Mouse (Mus musculus) gastrocnemius, adult 2 months (tissue): ENCODE data around the gene Wars2. TPM values are rescaled to one million over a fixed set of nuclear protein-coding genes. Genes with fewer than 3 reads are reported as not detected.

ENCODE experiments used
- DNase-seq: peaks from one replicate; pipeline ENCODE4 v3.0.0; 2022
- H3K27ac ChIP-seq: fragments of 200-600 bp; 2 replicates; pipeline ENCODE4 v1.8.1; 2022; ENCODE audit warnings: mild to moderate bottlenecking
- H3K4me3 ChIP-seq: fragments of 200-600 bp; 2 replicates; pipeline ENCODE4 v1.8.1; 2022; ENCODE audit warnings: mild to moderate bottlenecking, moderate library complexity
- CTCF ChIP-seq: fragments of 200-600 bp; IDR thresholded peaks from 2 replicates; pipeline ENCODE4 v1.8.1; 2022; ENCODE audit warnings: antibody characterized with exemption, mild to moderate bottlenecking, moderate library complexity
- intact Hi-C: fragments of 180-260 bp; cut with DNase I; formaldehyde crosslinking; loops from one replicate; pipeline ENCODE4 v1.15.1; 2025
- total RNA-seq, 2 experiments: library from RNA; stranded (reverse); gene quantifications; 2 replicates each; pipeline ENCODE4 v1.2.3; 2021

Wars2 gene
- total RNA-seq, 2 experiments from 2014 or later, result 5.3 to 7.8 TPM

DNA sequence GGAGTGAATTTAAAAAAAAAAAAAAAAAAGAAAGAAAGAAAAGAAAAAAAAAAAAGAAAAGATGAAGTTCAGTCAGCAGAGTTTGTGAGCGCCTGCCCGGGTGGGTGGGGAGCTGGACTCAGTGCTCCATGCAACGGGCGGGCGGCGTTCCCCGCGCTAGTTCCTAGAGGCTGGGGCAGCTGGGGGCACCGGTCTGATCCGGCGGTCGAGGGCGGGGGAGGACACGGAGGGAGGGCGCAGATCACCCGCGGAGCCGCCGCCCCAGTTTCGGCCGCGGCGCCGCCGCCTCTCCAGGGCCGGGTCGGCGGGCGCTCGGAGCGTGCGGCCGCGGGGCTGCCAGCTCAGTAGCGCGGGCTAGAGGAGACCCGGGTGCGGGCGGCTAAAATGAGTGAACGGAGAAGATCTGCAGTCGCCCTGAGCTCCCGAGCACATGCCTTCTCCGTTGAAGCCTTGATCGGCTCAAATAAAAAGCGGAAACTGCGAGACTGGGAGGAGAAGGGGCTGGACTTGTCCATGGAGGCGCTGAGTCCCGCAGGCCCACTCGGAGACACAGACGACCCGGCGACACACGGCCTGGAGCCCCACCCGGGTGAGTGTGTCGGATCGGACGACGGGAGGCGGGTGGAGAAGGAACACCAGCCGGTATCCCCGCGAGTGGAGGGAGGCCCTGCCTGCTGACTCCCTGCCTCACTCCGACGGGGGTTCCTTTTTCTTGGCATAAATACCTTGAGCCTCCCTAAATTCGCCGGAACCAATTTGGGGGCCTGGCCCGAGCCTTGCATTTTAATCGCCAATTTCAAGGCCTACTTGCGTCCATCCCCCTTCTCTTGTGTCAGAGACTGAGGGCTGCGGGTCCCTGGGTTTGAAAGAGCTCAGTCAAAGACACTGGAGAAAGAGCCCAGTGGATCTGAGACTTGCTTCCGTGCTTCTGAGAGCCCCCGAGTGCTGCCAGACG is 112.9 kb downstream of the Wars2 start:
- H3K27ac ChIP-seq, result peak overlapping the region; percentile 98
- intact Hi-C loops, result loop anchor here (2.0 to 10.0 kb wide), 4 partner anchors 43 to 609 kb away; no protein-coding TSS in a partner anchor
- no peak for TF ChIP-seq CTCF
- H3K4me3 ChIP-seq, result peak overlapping the region; percentile 93
- peak; percentile 91 for DNase-seq

DNA sequence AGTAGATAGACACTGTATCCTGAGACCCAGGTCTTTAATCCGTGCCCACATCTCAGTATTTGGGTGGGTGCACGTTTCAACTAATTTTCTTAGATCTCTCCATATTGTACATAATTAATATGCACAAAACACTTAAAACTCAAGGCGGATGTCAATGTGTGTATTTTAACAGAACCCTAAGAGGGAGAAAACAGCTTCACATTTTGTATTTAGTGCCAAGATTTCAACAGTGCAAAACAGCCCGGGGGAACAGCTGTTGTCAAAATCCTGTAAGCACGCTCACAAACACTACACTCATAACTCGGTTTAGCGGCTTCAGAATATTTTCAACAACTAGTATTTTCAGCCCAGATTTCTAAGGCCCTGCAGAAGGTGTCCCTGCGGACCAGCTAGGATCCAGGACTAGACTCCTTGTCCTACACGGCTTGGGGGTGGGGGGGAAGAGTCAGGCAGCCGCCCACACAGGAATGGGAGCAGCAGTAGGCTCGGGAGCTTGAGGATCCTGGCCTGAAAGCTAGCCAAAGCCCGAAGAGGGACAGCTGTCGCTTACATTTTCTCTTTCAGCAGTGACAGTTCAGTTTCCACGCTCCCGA is 113.8 kb downstream of the Wars2 start:
- no peak for TF ChIP-seq CTCF
- H3K4me3 ChIP-seq, result peak overlapping the region; percentile 93
- DNase-seq, result peak; percentile 84
- intact Hi-C loops, result loop anchor here (2.0 to 10.0 kb wide), 4 partner anchors 42 to 608 kb away; no protein-coding TSS in a partner anchor
- peak overlapping the region; percentile 98 for H3K27ac ChIP-seq

GRCm38 (mm10) chr3:99255411-99256365 is 114.8 kb downstream of the Wars2 start:
- DNase-seq, result no peak
- no peak for TF ChIP-seq CTCF
- peak overlapping the region; percentile 98 for H3K27ac ChIP-seq
- H3K4me3 ChIP-seq, result peak overlapping the region; percentile 93
- intact Hi-C loops, result loop anchor here (2.0 to 10.0 kb wide), 4 partner anchors 33 to 567 kb away; no protein-coding TSS in a partner anchor

GRCm38 (mm10) chr3:99256366-99256750 is 115.5 kb downstream of the Wars2 start:
- intact Hi-C loops, result loop anchor here (2.0 to 10.0 kb wide), 2 partner anchors 32 to 478 kb away; no protein-coding TSS in a partner anchor
- Histone ChIP-seq H3K27ac (peak overlapping the region; percentile 98), H3K4me3 (peak overlapping the region; percentile 93)
- no peak for DNase-seq
- no peak for TF ChIP-seq CTCF

DNA sequence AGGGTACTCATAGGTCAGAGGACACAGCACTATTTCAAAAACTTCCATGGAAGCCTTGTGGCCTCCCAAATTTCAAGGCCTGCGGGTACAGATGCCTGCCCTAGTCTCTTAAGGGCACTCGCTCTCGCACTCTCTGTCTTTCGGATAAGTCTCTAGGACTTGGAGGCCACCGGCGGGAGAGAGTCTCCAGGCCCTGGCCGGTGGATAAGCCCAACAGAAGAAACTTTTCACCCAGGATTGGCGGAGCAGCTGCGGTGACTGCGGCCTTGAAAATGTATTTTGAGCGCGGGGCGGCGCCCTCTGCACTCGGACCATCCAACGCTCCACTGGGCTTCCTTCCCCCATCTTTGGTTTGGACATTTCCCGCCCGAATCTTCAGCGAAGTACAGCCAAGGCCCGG is 115.9 kb downstream of the Wars2 start:
- H3K27ac ChIP-seq, result peak overlapping the region; percentile 98
- H3K4me3 ChIP-seq, result peak overlapping the region; percentile 93
- intact Hi-C loops, result loop anchor here (2.0 to 10.0 kb wide), 2 partner anchors 32 to 478 kb away; no protein-coding TSS in a partner anchor
- TF ChIP-seq CTCF, result peak; percentile 20; the same call in 1 of the 2 replicates
- peak; percentile 64 for DNase-seq

DNA sequence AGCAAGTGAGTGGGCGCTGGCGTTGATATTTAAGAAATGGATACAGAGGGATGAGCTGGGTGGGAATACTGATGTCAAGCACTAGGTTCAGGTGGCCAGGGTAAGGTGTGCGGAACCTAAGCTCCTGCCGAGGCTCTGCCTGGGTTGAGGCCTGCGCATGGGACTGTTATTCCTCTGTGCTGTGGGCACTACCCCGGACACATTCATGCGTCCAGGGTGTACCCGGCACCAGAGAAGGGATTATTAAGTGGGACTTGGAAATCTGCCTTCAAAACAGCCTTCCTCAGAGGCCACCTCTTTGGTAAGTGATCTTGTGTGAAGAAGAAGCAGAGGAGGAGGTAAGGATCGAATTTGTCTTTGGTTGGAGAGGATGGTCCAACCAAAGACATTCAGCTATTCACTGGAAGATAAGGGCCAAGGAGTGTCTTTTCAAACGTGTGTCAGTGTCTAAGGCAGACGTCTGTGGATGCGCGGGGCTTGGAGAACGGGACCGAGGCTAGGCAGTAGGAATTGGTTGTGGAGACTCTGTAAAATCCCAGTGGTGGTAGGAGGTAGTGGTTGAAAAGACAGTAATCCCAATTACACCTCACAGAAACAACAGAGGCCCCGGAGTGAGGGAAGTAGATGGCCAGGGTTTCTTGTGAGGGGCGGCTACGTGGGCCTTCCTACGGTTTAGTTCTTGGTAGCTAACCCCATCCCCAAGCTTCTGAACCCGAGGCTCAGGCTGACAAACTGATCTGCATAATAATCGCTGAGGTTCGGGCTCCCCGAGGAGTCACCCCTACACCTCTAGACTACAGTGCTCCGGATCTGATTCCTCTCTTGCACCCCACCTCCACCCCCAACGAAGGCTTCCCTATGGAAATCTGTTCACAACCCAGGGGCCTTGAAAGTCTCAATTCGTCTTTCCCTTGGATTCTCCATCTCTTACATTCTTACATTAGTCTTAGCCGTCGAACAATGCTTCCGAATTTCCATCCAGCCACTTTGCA is 117.0 kb downstream of the Wars2 start:
- Histone ChIP-seq H3K4me3 (peak overlapping the region; percentile 93), H3K27ac (peak overlapping the region; percentile 98)
- no peak for DNase-seq
- no peak for TF ChIP-seq CTCF
- intact Hi-C loops, result loop anchor here (2.0 to 10.0 kb wide), 2 partner anchors 31 to 477 kb away; no protein-coding TSS in a partner anchor

- TF ChIP-seq CTCF, result no peak
- Histone ChIP-seq H3K27ac (0 out of 2 replicates have a peak overlapping the region, but pooled peaks have one; percentile 24), H3K4me3 (peak overlapping the region; percentile 26; the same call in 1 of the 2 replicates)
- DNase-seq, result no peak
- intact Hi-C loops, result loop anchor here (10.0 kb wide), 1 partner anchor 475 kb away; no protein-coding TSS in a partner anchor
Measured at GRCm38 (mm10) chr3:99259741-99260270, 118.9 kb downstream of the Wars2 start.

DNA sequence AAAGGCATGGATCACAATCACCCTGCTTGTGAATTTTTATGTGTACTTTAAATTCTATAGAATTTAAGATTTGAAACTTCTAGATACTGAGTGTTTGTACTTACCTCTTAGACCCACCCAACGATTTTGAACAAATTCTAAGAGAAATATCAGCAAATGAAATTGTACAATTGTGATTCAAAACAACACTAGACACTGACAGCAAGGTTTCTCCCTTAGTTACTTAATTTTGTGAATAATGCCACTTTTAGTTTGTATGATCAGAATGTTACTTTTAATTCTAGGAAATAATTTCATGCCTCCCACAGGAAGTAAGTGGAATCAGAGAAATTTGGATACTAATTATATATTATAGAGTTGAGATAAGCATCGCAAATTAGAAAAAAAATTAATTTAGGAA is 119.5 kb downstream of the Wars2 start:
- intact Hi-C loops, result no loop called here
- TF ChIP-seq CTCF, result no peak

GRCm38 (mm10) chr3:99261371-99261791 is 120.5 kb downstream of the Wars2 start:
- peak overlapping the region; percentile 43 for H3K27ac ChIP-seq
- intact Hi-C loops, result no loop called here
- H3K4me3 ChIP-seq, result peak overlapping the region; percentile 19
- TF ChIP-seq CTCF, result no peak
- DNase-seq, result no peak

More for the DNA sequence above, 119.5 kb downstream of the Wars2 start:
- no peak overlapping the region for H3K4me3 ChIP-seq
- DNase-seq, result no peak
- no peak overlapping the region for H3K27ac ChIP-seq

- intact Hi-C loops, result no loop called here
- TF ChIP-seq CTCF, result no peak
- DNase-seq, result no peak
- no peak overlapping the region for H3K4me3 ChIP-seq
- peak overlapping the region; percentile 67; the same call in 1 of the 2 replicates for H3K27ac ChIP-seq
Measured at GRCm38 (mm10) chr3:99261986-99262385, 121.1 kb downstream of the Wars2 start.
